Mouse (Mus musculus): ENCODE data around the gene Mrps33. TPM values are rescaled to one million over a fixed set of nuclear protein-coding genes. Genes with fewer than 3 reads are reported as not detected.

Gene Mrps33
- 107 and 122 TPM in 2 replicates for total RNA-seq (2014; fragmentation: Nextera tagmentation)
- total RNA-seq (2017), result 55.8 and 64.7 TPM in 2 replicates

DNA sequence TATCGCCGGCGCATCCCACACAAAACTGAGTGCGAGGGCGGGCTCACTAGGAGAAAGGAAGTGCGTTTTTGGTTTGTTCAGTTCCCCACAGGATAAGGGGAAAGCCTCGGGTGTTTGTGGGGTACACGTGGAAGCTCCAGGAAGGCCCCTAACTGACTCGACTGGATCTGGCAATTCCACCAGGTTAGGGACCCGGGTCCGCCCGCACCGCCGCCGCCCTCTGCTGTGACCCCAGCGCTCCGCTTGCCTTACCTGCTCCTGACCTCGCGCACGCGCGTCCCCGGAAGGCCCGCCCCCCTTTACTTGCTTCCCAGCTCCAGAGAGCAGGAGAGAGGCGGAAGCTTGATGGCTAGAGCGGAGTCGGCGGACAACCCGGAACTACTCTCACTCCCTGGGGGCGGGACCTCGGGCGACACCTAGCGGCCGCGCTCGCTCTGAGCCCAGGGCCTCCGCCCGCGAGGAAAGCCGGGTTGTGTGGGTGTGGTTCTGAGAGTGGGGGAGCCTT is at the start of gene Mrps33:
Mrps33 (minus strand) TSS at position 377 of the 505 bp plus-strand sequence.
- peak; percentile 100 for ATAC-seq (replicated peaks; ENCODE audit: poor library complexity, severe bottlenecking)

DNA sequence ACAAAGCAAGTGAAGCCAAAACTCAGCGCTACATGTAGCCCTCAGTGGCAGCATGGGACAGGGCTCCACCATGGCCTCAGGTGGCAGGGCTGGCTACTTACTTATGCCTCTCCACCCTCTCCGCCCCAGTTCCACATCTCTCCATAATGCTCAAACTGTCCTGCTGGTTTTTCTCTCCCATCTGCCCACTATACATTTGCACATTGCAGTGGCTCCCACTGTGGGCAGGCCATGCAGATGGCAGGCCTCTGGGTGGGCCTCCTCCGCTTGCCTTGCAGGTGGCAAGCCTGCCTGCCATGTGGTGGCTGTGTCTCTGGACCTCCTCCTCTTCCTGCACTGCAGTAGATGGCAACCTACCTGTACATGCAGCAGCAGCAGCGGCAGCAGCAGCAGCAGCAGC is 38.9 kb upstream of the Mrps33 start:
- no peak for ATAC-seq (replicated peaks; ENCODE audit: poor library complexity, severe bottlenecking)

DNA sequence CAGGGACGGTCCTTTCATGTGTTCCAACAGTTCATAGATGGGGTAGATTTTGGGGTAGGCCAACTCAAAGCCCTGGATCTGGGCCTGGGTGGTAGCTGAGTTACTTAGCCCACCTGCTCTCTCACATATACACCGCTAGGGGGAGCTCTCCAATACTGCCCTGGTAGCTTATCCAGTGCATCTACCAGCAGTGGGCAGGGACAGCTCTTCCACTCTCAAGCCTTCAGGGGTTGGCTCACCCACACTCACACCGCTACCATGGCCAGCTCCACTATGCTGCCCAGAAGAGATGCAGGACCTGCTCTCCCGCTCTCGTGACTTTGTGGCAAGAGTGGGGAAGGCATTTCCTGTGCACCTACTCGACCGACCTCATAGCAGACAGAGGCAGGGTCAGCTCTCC is 38.0 kb upstream of the Mrps33 start:
- ATAC-seq (replicated peaks; ENCODE audit: poor library complexity, severe bottlenecking), result peak; percentile 52

DNA sequence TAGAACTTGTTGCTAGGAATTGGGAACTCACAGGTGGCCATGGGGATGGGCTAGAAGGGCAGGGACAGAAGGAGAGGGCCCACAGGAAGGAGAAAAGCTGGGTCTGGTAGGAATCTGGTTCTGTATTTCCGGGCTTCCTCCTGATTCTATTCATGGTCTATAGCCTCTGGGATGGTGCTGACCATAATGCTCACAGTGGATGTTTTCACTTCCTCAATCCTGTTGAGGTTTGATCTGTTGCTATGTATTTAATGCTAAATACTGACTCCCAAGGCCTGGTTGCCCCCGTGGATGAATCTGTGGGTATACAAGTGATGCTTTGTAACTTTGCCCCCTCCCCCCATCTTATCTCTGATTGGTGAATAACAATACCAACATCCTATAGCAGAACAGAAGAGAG is 36.8 kb upstream of the Mrps33 start:
- ATAC-seq (replicated peaks; ENCODE audit: poor library complexity, severe bottlenecking), result peak; percentile 55

DNA sequence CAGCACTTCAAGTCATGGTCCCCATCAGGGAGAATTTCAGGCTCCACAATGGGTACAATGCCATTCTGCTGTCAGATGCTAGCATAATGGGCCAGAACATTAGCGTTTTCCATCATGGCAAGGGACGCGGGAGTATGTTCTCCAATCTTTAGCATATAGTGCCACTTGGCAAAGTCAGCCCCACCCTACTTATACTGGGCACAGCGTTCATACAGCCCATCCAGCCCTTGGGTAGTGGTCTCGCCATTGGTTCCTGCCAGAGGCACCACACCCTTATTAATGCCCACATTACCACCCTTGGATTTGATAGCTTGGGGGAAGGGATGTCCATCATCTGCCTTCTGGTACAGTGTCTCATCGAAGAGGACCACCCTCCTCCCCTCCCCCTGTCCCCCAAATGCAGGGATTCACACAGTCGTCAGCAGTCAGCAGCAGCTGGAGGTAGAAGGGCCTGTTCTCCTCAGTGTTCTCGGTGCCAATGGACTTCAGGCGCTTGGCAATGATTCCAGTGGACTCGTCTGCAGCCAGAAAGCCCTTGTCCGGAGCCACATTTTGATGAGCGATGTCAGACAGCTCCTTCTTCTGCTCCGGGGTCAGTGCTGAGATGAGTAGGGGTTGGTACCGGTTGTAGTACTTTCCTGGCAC is 33.0 kb upstream of the Mrps33 start:
- no peak for ATAC-seq (replicated peaks; ENCODE audit: poor library complexity, severe bottlenecking)

DNA sequence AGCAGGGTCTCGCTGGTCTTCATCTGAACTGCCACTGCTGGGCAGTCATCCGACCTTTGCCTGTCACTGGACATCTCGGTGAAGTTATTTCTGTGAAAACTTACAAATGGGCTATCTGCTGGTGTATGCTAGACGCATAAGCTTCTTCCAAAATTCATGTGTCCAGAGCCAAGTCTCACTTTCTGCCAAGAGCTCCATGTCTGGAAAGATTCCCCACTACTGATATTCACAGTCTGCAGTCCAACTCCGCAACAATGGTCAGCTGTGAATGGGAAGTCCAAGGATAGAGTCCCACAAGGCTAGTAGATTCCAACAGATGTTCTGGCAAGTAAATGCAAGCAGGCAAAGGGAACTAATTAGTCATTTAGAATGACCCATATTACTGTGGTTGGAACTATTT is 17.9 kb upstream of the Mrps33 start:
- no peak for ATAC-seq (replicated peaks; ENCODE audit: poor library complexity, severe bottlenecking)

DNA sequence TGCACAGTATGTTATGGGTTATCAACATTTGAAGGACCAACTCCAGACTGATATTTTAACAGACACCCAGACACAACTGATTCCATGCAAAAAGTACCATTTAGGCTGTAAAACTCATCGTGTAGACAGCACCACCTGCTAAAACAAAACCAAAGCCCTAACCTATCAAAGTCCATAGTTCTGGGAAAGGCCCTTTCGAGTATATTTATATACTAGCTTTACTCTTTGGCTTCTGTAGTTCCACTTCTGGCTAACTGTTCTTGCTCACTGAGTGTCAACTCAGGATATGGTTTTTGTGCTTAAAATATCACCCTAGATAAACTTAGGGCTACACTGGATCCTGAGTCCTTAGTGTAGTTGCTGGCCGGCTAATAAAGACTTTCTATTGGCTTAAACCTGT is 10.5 kb upstream of the Mrps33 start:
- no peak for ATAC-seq (replicated peaks; ENCODE audit: poor library complexity, severe bottlenecking)

DNA sequence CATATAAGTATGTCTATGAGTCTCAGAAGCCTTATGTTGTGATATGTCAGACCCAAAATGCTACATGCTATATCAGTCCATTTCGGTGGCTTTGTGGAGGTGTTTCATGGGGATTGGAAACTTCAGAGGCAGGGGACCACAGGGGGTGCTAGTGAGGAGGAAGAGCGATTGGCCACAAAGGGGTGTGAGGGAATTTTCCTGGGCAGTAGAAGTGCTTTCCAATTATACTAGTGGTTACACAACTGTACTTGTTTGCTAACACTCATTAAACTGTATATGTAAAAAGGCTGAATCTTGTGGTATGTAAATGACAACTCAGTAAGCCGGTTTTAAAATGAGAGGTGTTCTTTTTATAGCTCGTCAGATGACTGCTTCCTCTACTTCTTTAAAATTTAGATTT is 8.1 kb upstream of the Mrps33 start:
- peak; percentile 59 for ATAC-seq (replicated peaks; ENCODE audit: poor library complexity, severe bottlenecking)

DNA sequence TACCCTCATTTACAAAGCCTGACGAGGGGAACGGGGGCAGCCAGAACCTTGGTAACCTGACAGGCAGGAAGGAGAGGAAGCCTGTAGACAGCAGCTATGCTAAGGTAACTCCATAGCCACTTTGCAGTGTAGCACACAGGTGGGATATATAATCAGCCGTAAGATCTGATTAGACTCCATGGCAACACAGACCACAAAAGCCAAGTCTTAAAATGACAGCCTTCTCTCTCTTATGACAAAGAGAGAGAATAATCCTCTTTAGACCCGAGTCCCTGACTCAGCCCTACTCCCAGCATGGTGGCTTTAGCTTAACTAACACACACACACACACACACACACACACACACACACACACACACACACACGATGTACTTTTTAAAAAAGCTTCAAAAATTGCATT is 2.3 kb downstream of the Mrps33 start:
- no peak for ATAC-seq (replicated peaks; ENCODE audit: poor library complexity, severe bottlenecking)

DNA sequence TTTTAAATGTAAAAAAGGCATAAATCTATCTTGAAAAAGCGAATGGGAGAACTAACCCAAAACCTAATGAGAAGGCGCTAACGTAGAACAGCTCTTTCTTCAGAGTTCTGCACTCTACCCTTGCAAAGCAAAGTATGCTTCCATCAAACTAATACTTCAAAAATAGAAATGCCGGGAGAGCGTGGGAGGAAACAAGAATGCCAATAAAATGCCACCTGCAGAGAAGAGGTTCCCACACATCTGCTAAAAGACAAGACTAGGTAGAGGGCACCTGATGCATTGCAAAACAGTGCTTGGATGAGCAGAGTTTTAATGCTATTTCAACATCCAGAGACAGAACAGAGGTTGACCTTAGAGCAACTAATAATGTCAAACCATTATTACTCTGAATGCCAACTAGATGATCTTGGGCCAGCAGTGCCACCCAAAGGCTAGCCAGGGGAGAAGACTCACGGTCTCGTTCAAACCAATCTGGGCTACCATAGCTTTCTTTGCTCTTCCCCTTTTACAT is 3.7 kb downstream of the Mrps33 start:
- ATAC-seq (replicated peaks; ENCODE audit: poor library complexity, severe bottlenecking), result no peak

DNA sequence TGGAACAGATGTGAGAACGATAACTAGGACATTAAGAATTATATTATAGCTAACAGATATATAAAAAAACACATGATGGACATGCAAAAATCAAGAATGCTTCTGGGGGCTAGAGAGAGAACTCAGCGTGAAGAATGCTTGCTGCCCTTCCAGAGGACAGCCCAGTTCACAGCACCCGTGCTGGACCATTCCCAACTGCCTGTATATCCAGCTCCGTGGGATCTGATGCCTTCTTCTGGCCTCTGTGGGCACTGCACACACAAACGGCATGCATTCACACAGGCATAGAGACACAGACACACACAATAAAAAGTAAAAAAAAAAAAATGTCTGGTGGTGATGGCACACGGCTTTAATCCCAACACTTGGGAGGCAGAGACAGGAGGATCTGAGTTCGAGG is 4.5 kb downstream of the Mrps33 start:
- ATAC-seq (replicated peaks; ENCODE audit: poor library complexity, severe bottlenecking), result no peak

DNA sequence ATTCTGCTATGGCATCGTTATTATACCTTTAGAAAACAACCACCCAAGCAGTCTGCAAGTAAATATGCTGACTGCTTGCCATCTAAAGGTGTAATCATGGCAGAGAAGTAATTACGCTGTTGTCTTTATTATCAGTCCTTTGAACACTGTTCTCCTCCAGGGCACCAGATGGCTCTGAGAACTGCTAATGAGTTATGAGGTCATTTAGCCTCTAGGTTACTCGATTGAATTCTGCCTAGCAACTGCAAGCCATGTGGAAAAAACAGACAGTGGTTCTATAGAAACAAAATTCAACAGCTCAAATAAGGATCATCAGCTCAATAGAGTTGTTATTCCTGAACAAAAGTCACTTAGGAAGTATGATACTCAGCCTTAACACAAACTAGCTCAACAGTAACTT is 4.9 kb downstream of the Mrps33 start:
- no peak for ATAC-seq (replicated peaks; ENCODE audit: poor library complexity, severe bottlenecking)

DNA sequence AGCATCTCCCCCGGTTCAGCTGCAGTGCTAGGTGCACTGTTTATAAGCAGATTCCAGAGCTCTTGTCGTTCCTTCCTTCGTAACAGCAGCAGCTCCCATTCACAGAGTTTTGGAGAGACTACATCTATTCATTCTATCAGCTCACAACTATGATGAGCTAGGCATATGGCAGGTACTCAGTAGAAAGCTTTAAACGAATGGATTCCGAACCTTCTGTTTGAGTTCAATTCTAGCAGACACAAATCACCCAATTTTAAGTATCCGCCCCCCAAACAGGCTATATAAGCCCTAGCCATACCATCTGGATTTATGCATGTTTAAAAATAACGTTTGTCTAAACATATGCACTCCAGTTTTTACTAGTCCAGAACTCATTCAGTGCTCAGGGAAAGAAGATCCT is 9.8 kb downstream of the Mrps33 start:
- no peak for ATAC-seq (replicated peaks; ENCODE audit: poor library complexity, severe bottlenecking)

DNA sequence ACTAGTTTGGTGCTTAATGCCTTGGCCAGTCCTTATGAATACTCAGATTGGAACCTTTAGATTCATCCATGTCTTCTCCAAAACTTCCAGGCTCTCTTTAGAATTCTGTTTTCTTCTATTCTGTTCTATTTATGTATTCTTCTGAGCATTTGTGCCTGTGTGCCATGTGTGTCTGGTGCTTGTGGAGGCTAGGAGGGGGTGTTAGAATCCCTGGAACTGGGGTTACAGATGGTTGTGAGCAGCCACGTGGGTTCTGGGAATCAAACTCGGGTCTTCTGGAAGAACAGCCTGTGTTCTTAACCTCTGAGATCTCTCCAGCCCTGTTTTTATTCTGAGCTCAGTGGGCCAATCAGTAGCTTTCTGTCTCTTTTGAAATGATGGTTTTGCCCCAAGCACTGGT is 13.7 kb downstream of the Mrps33 start:
- ATAC-seq (replicated peaks; ENCODE audit: poor library complexity, severe bottlenecking), result no peak

DNA sequence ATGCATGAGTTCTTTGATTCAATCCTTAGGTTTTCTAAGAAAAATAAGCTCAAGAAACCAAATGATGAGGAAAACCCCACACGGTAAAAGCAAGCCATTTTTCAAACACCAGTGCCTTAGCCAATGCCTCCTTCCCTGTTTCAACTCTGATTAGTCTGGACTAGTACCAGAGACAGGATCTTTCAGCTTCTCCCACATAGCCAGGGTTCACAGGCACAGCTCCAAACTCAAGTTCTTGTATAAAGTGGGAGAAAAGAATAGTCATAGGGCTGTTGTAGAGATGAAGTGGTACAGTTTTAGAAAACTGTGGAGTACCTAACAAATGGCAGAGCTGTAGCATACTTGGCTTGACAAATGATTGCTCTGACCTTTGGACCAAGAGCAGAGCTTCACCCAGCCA is 14.6 kb downstream of the Mrps33 start:
- no peak for ATAC-seq (replicated peaks; ENCODE audit: poor library complexity, severe bottlenecking)

DNA sequence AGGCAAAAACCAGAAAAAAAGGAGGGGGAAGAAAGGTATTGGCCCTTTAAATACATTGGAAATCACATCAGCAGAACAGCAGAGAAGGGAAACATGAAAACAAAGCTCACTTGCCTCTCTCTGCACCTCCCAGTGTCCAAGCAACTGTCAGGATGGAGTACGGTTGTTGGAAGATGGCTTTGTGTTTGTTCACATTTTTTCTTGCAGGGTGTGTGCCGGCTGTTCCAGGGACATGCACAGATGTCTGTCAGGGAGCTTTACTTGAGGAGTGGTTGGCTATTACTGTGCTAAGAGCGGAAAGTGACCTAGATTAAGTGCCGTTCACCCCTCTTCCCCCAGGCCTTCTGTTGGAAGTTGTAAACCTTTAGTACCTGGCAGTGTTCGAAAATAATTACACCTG is 19.0 kb downstream of the Mrps33 start:
- ATAC-seq (replicated peaks; ENCODE audit: poor library complexity, severe bottlenecking), result no peak

DNA sequence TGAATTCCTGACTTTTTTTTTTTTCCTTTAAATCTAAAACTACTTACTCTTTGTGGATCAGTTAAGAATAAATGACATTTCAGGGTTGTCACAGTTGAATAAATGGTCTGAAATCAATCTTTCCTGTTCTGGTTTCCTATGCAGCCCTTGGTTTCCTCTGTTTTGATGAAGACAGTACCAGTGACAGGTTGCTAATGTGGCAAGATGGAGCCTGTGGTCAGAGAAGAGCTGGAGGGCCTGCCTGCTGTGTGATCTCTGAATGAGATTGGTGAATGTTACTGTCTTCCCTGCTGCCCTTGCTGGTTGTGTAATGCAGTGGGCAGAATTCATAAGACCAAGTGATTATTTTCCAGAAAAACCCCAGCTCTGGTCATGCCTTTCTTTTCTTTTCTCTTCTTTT is 22.4 kb downstream of the Mrps33 start:
- peak; percentile 99 for ATAC-seq (replicated peaks; ENCODE audit: poor library complexity, severe bottlenecking)

DNA sequence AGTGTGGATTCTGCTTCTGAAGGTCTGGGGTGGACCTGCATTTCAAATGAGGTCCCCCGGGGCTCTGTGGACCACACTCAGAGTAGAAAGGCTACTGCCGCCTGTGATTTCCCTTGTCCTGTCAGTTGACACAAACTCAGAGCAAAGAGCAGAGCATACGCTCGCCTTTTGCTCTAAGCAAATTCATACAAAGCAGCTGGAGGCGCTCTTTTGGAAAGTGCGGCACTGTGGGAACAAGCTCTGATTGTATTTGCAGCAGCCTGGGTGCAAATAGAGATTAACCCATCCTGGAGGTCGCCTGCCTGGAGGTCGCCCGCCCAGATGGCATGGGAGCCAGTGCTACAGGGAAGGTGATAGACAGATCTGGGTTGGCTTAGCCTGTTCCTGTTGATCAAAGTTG is 23.0 kb downstream of the Mrps33 start:
- ATAC-seq (replicated peaks; ENCODE audit: poor library complexity, severe bottlenecking), result peak; percentile 30; the same call in 1 of the 2 replicates

DNA sequence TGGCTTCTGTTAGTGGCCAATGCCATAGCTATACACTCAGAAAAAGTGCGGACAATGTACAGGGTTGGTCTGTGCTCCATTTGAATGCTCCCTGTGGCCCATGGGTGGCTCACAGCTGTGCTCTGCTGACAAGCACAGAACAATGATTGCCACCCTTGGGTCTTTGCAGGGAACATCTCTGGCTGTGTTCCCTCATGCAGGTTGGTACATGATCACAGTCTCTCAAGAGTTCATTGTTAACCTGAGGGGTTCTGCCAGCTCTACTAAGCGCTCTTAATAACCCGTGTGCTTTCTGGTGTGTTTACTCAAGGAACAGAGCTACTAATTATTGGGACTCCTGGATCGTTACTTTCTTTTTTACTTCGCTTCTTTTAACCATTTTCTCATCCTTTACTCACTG is 24.8 kb downstream of the Mrps33 start:
- no peak for ATAC-seq (replicated peaks; ENCODE audit: poor library complexity, severe bottlenecking)

DNA sequence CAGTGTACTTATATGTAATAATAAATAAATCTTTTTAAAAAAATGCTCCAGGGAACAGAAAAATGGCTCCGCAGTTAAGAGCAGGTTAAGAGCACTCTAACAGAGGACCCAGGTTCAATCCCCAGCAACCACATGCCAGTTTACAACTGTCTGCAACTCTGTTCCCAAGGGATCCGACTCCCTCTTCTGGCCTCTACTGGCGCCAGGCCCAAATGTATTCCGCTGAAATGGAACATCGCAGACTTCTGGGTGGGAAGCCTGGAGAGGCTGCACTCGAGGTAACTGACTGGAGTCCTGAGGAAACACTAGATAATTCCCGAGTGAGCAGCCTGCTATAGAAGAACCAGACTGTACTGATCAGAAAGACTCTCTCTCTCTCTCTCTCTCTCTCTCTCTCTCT is 27.3 kb downstream of the Mrps33 start:
- ATAC-seq (replicated peaks; ENCODE audit: poor library complexity, severe bottlenecking), result no peak

DNA sequence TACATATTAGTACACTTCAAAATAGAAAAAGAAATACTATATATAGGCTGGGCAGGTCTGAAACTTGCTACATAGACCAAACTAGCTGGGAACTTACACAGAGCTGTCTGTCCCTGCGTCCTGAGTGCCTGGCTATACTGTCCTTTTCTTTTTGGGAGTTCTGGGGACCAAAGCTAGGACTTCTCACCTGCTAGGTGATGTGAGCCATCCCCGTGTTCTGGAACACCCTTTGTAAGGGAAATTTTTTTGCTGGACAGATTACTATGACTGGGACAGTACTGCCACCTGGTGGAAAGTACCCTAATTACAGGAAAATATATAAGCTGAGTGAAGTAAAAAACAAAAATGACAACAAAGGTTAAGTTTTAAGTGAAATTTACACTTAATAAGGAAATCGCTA is 28.2 kb downstream of the Mrps33 start:
- ATAC-seq (replicated peaks; ENCODE audit: poor library complexity, severe bottlenecking), result no peak

DNA sequence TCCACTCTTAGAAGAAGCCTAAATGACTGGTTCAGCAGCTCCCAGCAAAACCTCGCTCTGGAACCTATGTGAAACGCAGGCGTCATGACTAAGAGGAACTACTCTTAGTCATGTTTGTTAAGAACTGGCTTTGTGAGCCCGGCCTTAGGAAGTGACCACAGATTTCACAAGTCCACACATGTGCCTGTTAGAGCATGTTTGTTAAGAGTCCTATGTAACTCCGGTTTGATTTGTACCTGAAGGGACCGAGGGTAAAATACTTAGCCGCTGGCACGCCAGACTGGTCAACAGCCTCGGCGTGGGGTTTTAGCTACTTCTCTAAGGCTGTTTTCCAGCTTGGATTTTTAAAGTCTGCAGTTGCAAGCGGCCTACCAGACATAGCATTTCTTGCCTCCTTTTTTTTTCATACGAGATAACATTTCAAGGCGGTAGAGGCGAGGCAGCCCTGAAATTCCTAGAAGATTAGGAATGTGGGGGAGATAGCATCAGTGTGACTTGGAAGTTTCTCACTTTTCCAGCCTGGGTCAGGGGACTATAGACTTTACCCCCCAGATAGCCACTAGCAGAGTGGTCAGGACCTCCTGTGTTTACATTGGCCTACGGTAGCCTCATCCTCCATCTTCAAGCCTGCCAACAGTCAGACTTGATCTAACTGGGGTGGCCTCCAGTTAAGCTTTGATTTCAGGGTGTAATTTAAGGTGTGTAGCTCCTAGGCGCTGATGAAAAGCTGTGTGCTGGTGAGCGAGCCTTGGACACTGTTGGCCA is 28.8 kb downstream of the Mrps33 start:
- peak; percentile 90 for ATAC-seq (replicated peaks; ENCODE audit: poor library complexity, severe bottlenecking)

Data from granulocyte monocyte progenitor cell, adult 5-6 weeks (primary cell).